Mouse (Mus musculus): ENCODE data around the gene Bmt2.
A peak's percentile ranks its signal among the peaks of the same experiment; 100 is the strongest.

Gene Bmt2

GRCm38 (mm10) chr6:13677818-13678282, at the start of gene Bmt2:
Gene Bmt2 (minus strand): TSS chr6:13677966.
- DNase-seq (ENCODE audit: low read depth): peak; percentile 100

- DNase-seq (ENCODE audit: low read depth): no peak
Measured at GRCm38 (mm10) chr6:13722166-13722565, 44.4 kb upstream of the Bmt2 start.

- DNase-seq (ENCODE audit: low read depth): no peak
Measured at GRCm38 (mm10) chr6:13714867-13715266, 37.1 kb upstream of the Bmt2 start.

GRCm38 (mm10) chr6:13696882-13697281, 19.1 kb upstream of the Bmt2 start:
- DNase-seq (ENCODE audit: low read depth): no peak

- no peak for DNase-seq (ENCODE audit: low read depth)
Measured at GRCm38 (mm10) chr6:13695103-13695845, 17.5 kb upstream of the Bmt2 start.

- DNase-seq (ENCODE audit: low read depth): no peak
Measured at GRCm38 (mm10) chr6:13691657-13692294, 14.0 kb upstream of the Bmt2 start.

- DNase-seq (ENCODE audit: low read depth): no peak
Measured at GRCm38 (mm10) chr6:13690398-13690797, 12.6 kb upstream of the Bmt2 start.

GRCm38 (mm10) chr6:13683929-13684595, 6.3 kb upstream of the Bmt2 start:
- peak; percentile 39 for DNase-seq (ENCODE audit: low read depth)

- DNase-seq (ENCODE audit: low read depth): no peak
Measured at GRCm38 (mm10) chr6:13678349-13678748, 583 bp upstream of the Bmt2 start.

GRCm38 (mm10) chr6:13677141-13677761, 515 bp downstream of the Bmt2 start:
- DNase-seq (ENCODE audit: low read depth): peak; percentile 70

- DNase-seq (ENCODE audit: low read depth): peak; percentile 34
Measured at GRCm38 (mm10) chr6:13676196-13676595, 1.6 kb downstream of the Bmt2 start.

GRCm38 (mm10) chr6:13674600-13675305, 3.0 kb downstream of the Bmt2 start:
- DNase-seq (ENCODE audit: low read depth): no peak

GRCm38 (mm10) chr6:13665646-13666045, 12.1 kb downstream of the Bmt2 start:
- no peak for DNase-seq (ENCODE audit: low read depth)

- no peak for DNase-seq (ENCODE audit: low read depth)
Measured at GRCm38 (mm10) chr6:13658016-13658415, 19.8 kb downstream of the Bmt2 start.

- DNase-seq (ENCODE audit: low read depth): no peak
Measured at GRCm38 (mm10) chr6:13654081-13654480, 23.7 kb downstream of the Bmt2 start.

- no peak for DNase-seq (ENCODE audit: low read depth)
Measured at GRCm38 (mm10) chr6:13652284-13652683, 25.5 kb downstream of the Bmt2 start.

GRCm38 (mm10) chr6:13650854-13651253, 26.9 kb downstream of the Bmt2 start:
- DNase-seq (ENCODE audit: low read depth): no peak

- peak; percentile 34 for DNase-seq (ENCODE audit: low read depth)
Measured at GRCm38 (mm10) chr6:13648305-13648704, 29.5 kb downstream of the Bmt2 start.

- DNase-seq (ENCODE audit: low read depth): peak; percentile 37
Measured at GRCm38 (mm10) chr6:13636582-13636989, 41.2 kb downstream of the Bmt2 start.

- DNase-seq (ENCODE audit: low read depth): peak; percentile 64
Measured at GRCm38 (mm10) chr6:13632571-13632970, 45.2 kb downstream of the Bmt2 start.

GRCm38 (mm10) chr6:13630607-13631006, 47.2 kb downstream of the Bmt2 start:
- no peak for DNase-seq (ENCODE audit: low read depth)

- DNase-seq (ENCODE audit: low read depth): no peak
Measured at GRCm38 (mm10) chr6:13619618-13620017, 58.1 kb downstream of the Bmt2 start.
